Mouse (Mus musculus): ENCODE measurements around the gene Gm13691.
A peak's percentile ranks its signal among the peaks of the same experiment; 100 is the strongest.
"Not testable (repeated sequence)": the region's sequence is repeated elsewhere in the genome, so short reads cannot be mapped to it uniquely, and the experiment has no call there.

Gene Gm13691

DNA sequence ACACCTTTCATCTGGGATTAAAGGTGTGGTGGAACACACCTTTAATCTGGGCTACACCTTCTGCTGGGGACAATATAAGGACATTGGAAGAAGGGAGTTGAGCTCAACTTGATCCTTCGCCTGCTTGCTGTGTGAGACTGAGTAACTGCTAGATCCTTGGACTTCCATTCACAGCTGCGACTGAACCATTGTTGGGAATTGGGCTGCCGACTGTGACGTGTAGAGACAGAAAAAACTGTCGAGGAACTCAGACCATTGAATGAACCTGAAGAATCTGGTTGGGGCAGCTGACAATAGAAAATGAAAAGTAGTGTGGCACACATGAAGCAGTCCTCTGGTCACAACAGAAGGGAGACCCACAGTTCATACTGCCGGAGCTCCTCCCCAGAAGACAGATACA lies at the start of gene Gm13691:
TSS of gene Gm13691 (plus strand) at position 301 of the 400 bp plus-strand sequence.
- DNase-seq (ENCODE audit: low spot score): not testable (repeated sequence)

DNA sequence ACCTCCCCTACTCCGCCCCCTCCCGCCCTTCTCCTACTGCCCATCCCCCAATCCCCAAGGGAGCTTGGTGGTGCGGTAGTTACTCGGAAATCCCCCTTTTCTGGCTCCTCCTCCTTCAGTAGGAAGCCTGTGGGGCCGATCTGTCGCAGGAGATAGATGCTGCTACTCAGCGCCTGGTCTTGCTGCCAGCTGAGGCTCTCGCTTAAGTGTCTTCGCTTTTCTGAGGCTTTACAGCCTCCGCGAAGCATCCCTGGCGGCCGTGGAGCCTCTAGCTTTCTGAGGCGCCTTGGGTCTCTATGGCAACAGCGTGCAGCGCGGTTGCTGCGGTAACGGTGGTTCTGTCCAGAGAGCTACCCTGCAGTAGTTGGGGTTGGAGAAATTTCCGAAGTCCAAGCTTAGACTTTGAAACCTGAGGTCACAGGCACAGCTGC lies 49.4 kb upstream of the Gm13691 start, which contains the start of gene Zswim2:
TSS of gene Zswim2 (minus strand) at position 298 of the 431 bp plus-strand sequence.
- DNase-seq (ENCODE audit: low spot score): peak; percentile 87

DNA sequence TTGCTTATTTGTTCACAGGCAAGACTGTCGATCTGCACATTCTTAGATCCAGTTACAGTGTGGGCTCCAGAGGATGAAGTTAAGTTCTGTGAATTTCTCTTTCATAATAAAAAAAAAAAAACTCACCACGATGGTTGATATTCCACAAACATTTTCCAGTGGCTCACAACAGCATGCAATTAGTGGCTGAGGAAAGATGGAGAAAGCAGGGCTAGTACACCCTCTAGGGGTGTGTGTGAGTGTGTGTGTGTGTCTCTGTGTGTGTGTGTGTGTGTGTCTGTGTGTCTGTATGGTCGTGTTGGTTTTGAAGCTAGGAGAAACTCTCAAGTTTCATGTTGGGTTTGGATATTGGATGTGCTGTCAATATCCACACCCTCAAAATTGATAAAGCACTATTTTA lies 49.0 kb upstream of the Gm13691 start:
- no peak for DNase-seq (ENCODE audit: low spot score)

DNA sequence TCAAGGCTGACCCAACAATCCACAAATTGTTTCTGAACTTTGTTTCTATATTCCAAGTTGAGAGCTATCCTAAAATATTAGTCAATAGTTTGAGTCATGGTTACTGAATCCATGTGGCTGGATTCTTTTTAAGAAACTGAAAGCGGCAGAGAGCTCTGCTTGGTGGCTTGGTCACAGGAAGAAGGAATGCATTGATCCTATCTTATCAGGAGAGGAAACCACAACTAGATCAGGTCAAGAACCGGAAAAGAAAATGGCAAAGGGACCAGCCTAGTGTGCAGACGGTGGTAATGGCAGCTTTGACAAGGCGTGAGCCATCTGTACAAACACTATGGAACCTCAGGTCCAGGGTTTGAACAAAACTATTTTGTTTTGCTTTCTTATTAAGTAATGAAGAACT lies 48.6 kb upstream of the Gm13691 start:
- no peak for DNase-seq (ENCODE audit: low spot score)

DNA sequence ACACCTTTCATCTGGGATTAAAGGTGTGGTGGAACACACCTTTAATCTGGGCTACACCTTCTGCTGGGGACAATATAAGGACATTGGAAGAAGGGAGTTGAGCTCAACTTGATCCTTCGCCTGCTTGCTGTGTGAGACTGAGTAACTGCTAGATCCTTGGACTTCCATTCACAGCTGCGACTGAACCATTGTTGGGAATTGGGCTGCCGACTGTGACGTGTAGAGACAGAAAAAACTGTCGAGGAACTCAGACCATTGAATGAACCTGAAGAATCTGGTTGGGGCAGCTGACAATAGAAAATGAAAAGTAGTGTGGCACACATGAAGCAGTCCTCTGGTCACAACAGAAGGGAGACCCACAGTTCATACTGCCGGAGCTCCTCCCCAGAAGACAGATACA lies 35.0 kb upstream of the Gm13691 start, which contains the start of gene Gm13698:
TSS of gene Gm13698 (plus strand) at position 301 of the 400 bp plus-strand sequence.
- not testable (repeated sequence) for DNase-seq (ENCODE audit: low spot score)

DNA sequence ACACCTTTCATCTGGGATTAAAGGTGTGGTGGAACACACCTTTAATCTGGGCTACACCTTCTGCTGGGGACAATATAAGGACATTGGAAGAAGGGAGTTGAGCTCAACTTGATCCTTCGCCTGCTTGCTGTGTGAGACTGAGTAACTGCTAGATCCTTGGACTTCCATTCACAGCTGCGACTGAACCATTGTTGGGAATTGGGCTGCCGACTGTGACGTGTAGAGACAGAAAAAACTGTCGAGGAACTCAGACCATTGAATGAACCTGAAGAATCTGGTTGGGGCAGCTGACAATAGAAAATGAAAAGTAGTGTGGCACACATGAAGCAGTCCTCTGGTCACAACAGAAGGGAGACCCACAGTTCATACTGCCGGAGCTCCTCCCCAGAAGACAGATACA lies 29.1 kb upstream of the Gm13691 start, which contains the start of gene Gm13693:
TSS of gene Gm13693 (plus strand) at position 301 of the 400 bp plus-strand sequence.
- DNase-seq (ENCODE audit: low spot score): not testable (repeated sequence)

DNA sequence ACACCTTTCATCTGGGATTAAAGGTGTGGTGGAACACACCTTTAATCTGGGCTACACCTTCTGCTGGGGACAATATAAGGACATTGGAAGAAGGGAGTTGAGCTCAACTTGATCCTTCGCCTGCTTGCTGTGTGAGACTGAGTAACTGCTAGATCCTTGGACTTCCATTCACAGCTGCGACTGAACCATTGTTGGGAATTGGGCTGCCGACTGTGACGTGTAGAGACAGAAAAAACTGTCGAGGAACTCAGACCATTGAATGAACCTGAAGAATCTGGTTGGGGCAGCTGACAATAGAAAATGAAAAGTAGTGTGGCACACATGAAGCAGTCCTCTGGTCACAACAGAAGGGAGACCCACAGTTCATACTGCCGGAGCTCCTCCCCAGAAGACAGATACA lies 23.3 kb upstream of the Gm13691 start, which contains the start of gene Gm13695:
TSS of gene Gm13695 (plus strand) at position 301 of the 400 bp plus-strand sequence.
- not testable (repeated sequence) for DNase-seq (ENCODE audit: low spot score)

DNA sequence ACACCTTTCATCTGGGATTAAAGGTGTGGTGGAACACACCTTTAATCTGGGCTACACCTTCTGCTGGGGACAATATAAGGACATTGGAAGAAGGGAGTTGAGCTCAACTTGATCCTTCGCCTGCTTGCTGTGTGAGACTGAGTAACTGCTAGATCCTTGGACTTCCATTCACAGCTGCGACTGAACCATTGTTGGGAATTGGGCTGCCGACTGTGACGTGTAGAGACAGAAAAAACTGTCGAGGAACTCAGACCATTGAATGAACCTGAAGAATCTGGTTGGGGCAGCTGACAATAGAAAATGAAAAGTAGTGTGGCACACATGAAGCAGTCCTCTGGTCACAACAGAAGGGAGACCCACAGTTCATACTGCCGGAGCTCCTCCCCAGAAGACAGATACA lies 17.5 kb upstream of the Gm13691 start, which contains the start of gene Gm13696:
TSS of gene Gm13696 (plus strand) at position 301 of the 400 bp plus-strand sequence.
- DNase-seq (ENCODE audit: low spot score): not testable (repeated sequence)

DNA sequence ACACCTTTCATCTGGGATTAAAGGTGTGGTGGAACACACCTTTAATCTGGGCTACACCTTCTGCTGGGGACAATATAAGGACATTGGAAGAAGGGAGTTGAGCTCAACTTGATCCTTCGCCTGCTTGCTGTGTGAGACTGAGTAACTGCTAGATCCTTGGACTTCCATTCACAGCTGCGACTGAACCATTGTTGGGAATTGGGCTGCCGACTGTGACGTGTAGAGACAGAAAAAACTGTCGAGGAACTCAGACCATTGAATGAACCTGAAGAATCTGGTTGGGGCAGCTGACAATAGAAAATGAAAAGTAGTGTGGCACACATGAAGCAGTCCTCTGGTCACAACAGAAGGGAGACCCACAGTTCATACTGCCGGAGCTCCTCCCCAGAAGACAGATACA lies 11.7 kb upstream of the Gm13691 start, which contains the start of gene Gm13694:
TSS of gene Gm13694 (plus strand) at position 301 of the 400 bp plus-strand sequence.
- not testable (repeated sequence) for DNase-seq (ENCODE audit: low spot score)

DNA sequence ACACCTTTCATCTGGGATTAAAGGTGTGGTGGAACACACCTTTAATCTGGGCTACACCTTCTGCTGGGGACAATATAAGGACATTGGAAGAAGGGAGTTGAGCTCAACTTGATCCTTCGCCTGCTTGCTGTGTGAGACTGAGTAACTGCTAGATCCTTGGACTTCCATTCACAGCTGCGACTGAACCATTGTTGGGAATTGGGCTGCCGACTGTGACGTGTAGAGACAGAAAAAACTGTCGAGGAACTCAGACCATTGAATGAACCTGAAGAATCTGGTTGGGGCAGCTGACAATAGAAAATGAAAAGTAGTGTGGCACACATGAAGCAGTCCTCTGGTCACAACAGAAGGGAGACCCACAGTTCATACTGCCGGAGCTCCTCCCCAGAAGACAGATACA lies 5.9 kb upstream of the Gm13691 start, which contains the start of gene Gm13697:
TSS of gene Gm13697 (plus strand) at position 301 of the 400 bp plus-strand sequence.
- DNase-seq (ENCODE audit: low spot score): not testable (repeated sequence)

DNA sequence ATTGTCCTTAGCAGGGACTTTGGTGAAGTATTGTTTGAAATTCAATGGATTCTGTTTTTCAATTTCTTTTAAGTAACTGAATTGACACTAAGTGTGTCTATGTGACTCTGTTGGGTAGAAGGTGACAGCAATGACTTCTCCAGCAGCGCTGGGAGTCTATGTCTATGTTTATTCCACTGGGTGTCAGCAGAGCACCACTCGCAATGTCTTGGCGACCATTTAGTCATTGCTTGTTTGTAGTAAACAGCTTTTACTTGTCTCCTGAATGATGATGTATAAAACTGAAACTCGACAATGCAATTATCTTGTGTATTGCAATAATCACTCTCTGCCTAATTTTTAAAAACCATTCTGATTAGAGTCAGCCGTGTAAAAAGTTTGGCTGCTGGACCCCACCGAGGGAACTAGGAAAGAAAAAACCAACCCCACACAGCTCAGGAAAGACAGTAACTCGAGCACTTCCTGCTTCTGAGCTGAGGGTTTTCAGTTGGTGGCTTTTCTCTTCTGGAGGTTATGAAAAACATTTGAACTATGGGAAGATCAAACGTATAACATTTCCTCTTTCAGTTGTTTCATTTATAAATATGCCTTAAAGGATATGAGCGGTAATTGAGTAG lies 3.4 kb downstream of the Gm13691 start:
- DNase-seq (ENCODE audit: low spot score): not testable (repeated sequence)

DNA sequence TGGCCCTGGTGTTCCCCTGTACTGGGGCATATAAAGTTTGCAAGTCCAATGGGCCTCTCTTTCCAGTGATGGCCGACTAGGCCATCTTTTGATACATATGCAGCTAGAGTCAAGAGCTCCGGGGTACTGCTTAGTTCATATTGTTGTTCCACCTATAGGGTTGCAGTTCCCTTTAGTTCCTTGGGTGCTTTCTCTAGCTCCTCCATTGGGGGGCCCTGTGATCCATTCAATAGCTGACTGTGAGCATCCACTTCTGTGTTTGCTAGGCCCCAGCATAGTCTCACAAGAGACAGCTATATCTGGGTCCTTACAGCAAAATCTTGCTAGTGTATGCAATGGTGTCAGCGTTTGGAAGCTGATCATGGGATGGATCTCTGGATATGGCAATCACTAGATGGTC lies 4.2 kb downstream of the Gm13691 start:
- not testable (repeated sequence) for DNase-seq (ENCODE audit: low spot score)

DNA sequence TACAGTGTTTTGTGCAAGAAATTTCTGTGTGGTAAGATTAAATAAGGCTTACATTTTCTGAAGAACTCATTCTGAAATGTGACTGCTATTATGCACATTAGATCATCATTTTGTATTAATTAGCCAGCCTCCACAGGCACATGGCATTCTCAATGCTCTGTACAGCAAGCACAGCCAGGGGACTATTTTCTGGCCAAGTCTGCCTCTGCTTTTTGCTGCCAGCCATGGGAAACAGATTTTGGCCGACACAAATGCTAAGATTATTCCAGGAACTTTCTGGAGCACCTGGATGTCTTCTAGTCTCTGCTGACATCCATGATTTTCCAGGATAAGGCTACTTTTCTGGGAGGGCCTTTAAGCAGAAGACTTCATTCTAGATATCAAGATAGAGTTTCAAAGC lies 18.6 kb downstream of the Gm13691 start:
- DNase-seq (ENCODE audit: low spot score): peak; percentile 50

DNA sequence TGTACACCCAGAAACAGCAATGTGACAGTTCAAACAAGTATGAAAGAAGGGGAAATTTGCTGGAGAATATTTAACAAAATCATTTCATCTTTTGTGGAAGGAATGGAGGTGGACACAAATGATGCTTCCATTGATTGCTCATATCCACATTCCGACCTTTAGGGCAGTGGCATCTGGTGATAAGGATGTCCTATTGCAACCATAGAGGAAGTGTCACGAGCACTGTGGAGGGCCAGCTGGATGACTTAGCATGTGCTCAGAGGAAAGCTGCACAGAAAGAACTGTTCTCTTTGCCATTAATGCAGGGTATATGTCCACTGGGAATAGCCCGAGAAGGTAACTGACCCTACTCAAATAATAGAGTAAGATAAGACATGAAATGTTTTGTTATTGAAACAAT lies 19.5 kb downstream of the Gm13691 start:
- DNase-seq (ENCODE audit: low spot score): no peak

DNA sequence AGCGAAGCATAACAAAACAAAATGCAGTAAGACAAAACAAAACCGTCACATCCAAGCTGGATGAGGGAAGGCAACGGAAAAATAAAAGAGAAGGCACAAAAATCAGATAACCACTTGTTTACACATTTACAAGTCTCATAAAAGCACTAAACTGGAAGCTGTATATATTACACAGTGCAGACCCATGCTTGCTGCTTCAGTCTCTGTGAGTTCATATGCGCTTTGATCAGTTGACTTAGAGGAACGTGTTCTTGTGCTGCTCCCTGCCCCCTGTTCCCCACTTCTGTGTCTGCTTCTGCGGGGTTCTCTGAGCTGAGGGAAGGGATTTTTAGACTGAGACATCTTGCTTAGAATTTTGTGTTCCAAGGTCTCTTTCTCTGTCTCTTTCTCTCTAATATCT lies 24.2 kb downstream of the Gm13691 start:
- DNase-seq (ENCODE audit: low spot score): no peak

DNA sequence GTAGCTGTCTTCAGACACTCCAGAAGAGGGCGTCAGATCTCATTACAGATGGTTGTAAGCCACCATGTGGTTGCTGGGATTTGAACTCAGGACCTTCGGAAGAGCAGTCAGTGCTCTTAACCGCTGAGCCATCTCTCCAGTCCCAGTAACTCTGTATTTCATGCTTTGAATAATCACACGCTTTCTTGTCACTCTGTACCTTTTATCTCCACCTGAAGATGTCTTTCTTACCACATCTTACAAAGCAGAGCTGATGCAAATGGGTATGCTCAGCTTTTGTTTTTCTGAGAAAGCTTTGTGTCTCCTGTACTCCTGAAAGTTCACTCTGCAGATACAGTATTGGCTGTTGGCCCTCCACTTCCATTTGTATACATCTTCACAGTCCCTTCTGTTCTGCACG lies 25.9 kb downstream of the Gm13691 start:
- not testable (repeated sequence) for DNase-seq (ENCODE audit: low spot score)

DNA sequence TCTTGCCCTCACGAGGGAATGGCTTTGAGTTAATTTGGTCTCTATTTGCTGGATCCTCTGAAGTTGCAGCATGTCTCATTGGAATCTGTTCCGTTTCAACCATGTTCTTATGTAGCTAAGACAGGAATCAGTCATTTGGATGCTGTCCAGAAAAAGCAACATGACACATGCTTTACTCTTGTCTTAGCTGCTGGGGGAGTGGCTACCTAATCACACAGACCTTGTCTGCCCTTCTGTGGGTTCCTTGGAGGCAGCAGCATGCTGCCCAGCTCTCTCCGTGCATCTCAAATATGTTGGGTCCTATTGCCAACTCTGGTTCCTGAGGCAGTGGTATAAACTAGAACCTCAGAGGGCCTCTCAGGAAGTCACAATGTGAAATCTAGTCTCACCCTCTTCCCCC lies 28.0 kb downstream of the Gm13691 start:
- no peak for DNase-seq (ENCODE audit: low spot score)

DNA sequence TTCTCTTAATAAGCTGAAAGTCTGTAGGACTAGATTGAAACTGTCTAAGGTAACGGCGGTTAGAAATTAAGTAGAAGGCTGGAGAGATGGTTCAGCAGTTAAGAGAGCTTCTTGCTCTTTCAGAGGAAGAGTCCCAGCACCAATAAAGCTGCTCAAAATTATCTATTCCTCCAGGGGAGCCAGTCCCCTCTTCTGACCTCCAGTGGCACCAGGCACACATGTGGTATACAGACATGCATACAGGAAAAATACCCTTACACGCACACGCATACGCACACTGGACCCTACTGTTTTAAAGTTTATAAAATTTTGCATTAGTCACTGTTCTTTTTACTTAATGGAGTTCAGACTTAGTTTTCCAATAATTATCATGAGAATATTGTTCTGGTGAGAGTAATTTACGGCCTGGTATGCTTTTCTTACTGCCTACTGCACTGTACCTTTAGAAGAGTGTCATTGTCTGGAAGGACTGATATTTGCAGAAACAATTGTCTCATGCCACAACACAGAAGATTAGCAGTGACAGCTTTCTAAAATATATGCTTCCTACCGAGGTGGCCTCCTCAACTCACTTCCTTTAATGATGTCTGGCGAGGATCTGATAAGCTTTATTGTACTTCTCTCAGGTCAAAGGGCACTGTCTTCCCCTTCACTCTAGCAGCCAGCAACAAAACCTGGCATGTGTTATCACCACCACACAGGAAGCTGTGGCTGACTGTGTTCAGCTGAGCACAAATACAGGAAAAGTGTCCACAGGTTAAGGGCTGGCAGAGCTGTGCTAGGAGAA lies 29.4 kb downstream of the Gm13691 start:
- DNase-seq (ENCODE audit: low spot score): no peak

DNA sequence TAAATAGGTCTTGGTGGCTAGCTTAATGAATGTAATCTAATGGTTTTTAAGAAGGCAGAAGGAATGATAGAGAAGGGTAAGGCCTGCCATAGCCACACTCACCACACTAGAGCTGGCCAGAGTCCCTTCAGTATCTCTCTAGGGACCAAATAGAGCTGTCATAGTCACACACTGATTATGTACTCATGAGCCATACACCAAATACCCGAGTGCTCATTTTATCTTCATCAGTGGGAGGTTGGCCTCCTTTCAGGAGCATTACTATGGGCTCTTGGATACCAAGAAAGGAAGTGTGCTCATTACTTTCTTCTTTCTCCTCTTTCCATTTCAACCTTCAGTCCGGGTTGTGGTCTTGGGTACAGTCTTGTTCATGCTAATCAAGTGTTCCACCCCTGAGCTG lies 31.6 kb downstream of the Gm13691 start:
- DNase-seq (ENCODE audit: low spot score): no peak

DNA sequence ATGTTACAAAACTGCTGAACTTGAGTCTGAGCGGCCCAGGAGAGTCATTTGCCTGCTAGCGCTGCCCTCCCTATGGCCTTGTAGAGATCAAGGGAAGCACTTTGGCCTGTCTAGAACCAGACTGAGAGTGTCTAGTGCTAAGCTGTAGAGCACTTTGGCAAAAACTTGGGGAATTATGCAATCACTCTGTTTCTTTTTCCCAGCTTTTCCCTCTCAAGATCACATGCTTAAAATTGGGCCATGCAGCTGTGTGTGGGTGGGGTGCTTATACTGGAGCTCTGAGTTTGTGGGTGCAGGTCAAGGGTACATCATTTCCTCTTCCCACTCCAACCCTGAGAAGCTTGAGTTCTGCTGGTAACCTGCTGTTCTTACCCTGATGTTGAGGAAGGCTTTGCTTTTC lies 32.6 kb downstream of the Gm13691 start:
- DNase-seq (ENCODE audit: low spot score): peak; percentile 11

DNA sequence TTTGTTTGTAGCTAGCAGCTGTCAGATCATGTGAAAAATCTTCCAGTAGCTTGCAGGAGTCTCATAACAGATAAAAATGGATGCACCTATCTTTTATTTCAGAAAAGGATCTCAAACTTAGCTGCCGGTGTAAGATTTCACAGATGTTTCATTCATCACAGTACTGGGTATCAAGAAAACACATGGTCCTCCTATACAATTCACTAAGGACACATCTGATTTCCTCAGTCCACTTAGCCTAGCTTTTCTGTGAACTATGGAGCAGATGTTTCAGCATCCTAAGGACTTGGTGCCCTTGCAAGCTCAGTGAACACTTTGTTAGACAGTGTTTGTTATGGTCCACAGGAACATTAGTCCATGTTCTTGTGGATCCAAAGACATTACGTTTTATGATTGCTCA lies 33.0 kb downstream of the Gm13691 start:
- DNase-seq (ENCODE audit: low spot score): no peak

DNA sequence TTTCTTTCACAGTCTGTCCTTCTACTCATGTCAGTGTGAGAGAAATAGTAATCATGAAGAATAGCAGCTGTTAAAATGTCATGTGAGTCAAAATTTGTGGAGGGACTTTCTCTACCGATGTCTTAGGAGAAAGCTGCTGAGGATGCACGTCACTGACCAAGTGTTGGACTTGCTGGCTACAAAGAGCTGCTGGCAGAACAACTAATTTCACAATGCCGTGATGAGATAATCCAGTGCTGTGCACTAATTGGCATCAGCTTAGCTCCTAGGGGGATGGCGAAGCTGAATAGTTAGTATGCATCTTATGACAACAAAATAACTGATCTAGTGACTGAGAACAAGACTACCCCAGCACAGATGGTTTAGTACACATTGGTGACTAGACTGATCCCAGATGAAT lies 34.9 kb downstream of the Gm13691 start:
- DNase-seq (ENCODE audit: low spot score): no peak

DNA sequence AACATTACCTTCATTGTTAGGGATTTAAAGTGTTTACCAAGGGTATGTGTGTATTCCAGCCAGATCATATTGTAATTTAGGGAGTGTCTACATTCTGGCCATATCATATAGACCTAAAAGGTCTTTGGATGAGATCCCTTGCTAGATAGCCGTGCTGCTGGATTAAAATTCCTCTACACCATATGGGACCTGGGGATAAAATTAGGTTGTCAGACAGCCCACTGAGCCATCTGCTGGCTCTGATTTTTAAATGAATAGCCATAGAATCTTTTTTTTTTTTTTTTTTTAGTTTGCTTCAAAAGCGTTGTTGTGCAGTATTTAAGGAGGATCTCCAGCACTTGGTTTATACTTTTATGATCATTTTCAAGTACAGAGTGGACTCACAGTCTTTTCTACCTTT lies 42.2 kb downstream of the Gm13691 start:
- no peak for DNase-seq (ENCODE audit: low spot score)

Data from layer of hippocampus, adult 11-12 months (tissue).